In genomic region chr1:134076789-134077188, GRCm38 (mm10) we compare ENCODE assay signal across 10 mouse cellular contexts. TPM values are rescaled to one million over a fixed set of nuclear protein-coding genes. Genes with fewer than 3 reads are reported as not detected.
DNase-seq lines count a peak whose midpoint lies in the region; ATAC-seq and TF ChIP-seq lines count a peak whose summit lies in the region.
"Had no signal": no experiment of that assay in that cellular context is flagged by ENCODE, and none has a peak within 500 bp of the region (broad histone marks: within the 10 kb centered on the region; RNA-seq: fewer than 3 reads in every experiment).

No protein-coding gene starts in this region.

- no peaks in the 10 kb centered on the region for H3K9me3 ChIP-seq in heart, embryonic 14.5 days (ENCODE audit: control insufficient read depth, low read length)
- no peaks in the 10 kb centered on the region for H3K9me3 ChIP-seq in ES-Bruce4 (replicated peaks; ENCODE audit: control insufficient read depth, insufficient read depth, low read length, poor library complexity, severe bottlenecking)
- H3K9me3 ChIP-seq in forebrain, embryonic 13.5 days (replicated peaks): no peaks in the 10 kb centered on the region
- no peaks in the 10 kb centered on the region for H3K9me3 ChIP-seq in liver, embryonic 14.5 days (ENCODE audit: control insufficient read depth, low read length)
- H3K9me3 ChIP-seq: G1E had no signal

- no peak for DNase-seq in heart, postnatal 14 days
- DNase-seq in liver, embryonic 14.5 days (ENCODE audit: low read depth in 3 of 3, low spot score in 3 of 3): no peak
- no peak for DNase-seq in left cerebral cortex, postnatal 10 days (ENCODE audit: extremely low spot score in 1 of 2, low spot score in 2 of 2)
- no peak for DNase-seq in layer of hippocampus, postnatal 25 days (ENCODE audit: extremely low spot score in 1 of 2, low spot score in 1 of 2)

- no peak for TF ChIP-seq EP300 in ES-Bruce4 (IDR thresholded peaks at IDR 0.05; ENCODE audit: insufficient read depth, low read depth, low read length)
- no peak for TF ChIP-seq EP300 in liver, embryonic 14.5 days (IDR thresholded peaks at IDR 0.05; ENCODE audit: low read depth)

- ATAC-seq in heart, embryonic 14.5 days (ENCODE audit: insufficient number of reproducible peaks, insufficient read depth, low FRiP score, low read depth): no peak
- ATAC-seq in forebrain, embryonic 13.5 days: no peak
- no peak for ATAC-seq in liver, embryonic 14.5 days (ENCODE audit: insufficient read depth)
- ATAC-seq in activated CD4-positive, CD25-positive, alpha-beta regulatory T cell, adult 4 months: no peak

- H3K27me3 ChIP-seq in heart, embryonic 14.5 days (ENCODE audit: control insufficient read depth, insufficient read depth, low read length): no peaks in the 10 kb centered on the region
- H3K27me3 ChIP-seq in ES-Bruce4 (ENCODE audit: control insufficient read depth, insufficient read depth, low read length, poor library complexity, severe bottlenecking): no peaks in the 10 kb centered on the region
- no peaks in the 10 kb centered on the region for H3K27me3 ChIP-seq in forebrain, embryonic 13.5 days
- no peaks in the 10 kb centered on the region for H3K27me3 ChIP-seq in liver, embryonic 14.5 days (ENCODE audit: control insufficient read depth, insufficient read depth, low read length)

- H3K4me2 ChIP-seq in heart, embryonic 14.5 days (ENCODE audit: low read length): peak overlapping the region; percentile 84
- H3K4me2 ChIP-seq in forebrain, embryonic 13.5 days: peak overlapping the region; percentile 88
- H3K4me2 ChIP-seq in liver, embryonic 14.5 days (ENCODE audit: low read depth): peak overlapping the region; percentile 93

- H3K4me3 ChIP-seq in heart, embryonic 14.5 days (ENCODE audit: control insufficient read depth in 1 of 2, insufficient read depth in 1 of 2, low read depth in 1 of 2, low read length in 2 of 2): peak overlapping the region in 1 of 2 experiments; percentile 85; a peak in 2 of 4 replicates
- H3K4me3 ChIP-seq in ES-Bruce4 (ENCODE audit: low read depth, low read length): no peak overlapping the region; the same call in 1 of the 2 replicates
- peak overlapping the region; percentile 90 for H3K4me3 ChIP-seq in forebrain, embryonic 13.5 days
- H3K4me3 ChIP-seq in liver, embryonic 14.5 days (ENCODE audit: insufficient read depth in 1 of 2, low read depth in 2 of 2, low read length in 2 of 2): peak overlapping the region; percentile 92 to 97

- no peak overlapping the region for H3K27ac ChIP-seq in heart, embryonic 14.5 days (replicated peaks in 1 of 2; ENCODE audit: control insufficient read depth in 1 of 2, insufficient read depth in 1 of 2, low read depth in 2 of 2, low read length in 2 of 2)
- H3K27ac ChIP-seq in ES-Bruce4 (ENCODE audit: insufficient read depth, low read length): no peak overlapping the region
- H3K27ac ChIP-seq in forebrain, embryonic 13.5 days: peak overlapping the region; percentile 84
- peak overlapping the region; percentile 99 for H3K27ac ChIP-seq in liver, embryonic 14.5 days
- H3K27ac ChIP-seq: macrophage had no signal

- H3K36me3 ChIP-seq in heart, embryonic 14.5 days (ENCODE audit: control insufficient read depth, insufficient read depth, low read length): peaks cover 33% of the 10 kb centered on the region
- H3K36me3 ChIP-seq in ES-Bruce4 (ENCODE audit: control insufficient read depth, insufficient read depth, low read length, poor library complexity, severe bottlenecking): peaks cover 30% of the 10 kb centered on the region
- peaks cover 30% of the 10 kb centered on the region for H3K36me3 ChIP-seq in forebrain, embryonic 13.5 days (ENCODE audit: poor library complexity, severe bottlenecking)
- H3K36me3 ChIP-seq in liver, embryonic 14.5 days (replicated peaks; ENCODE audit: control insufficient read depth, insufficient read depth, low read depth): peaks cover 37% of the 10 kb centered on the region

- H3K9ac ChIP-seq in heart, embryonic 14.5 days (ENCODE audit: low read length): peak overlapping the region; percentile 98
- 0 out of 2 replicates have a peak overlapping the region, but pooled peaks have one; percentile 94 for H3K9ac ChIP-seq in ES-Bruce4 (ENCODE audit: low read depth, poor library complexity, severe bottlenecking)
- H3K9ac ChIP-seq in forebrain, embryonic 13.5 days: peak overlapping the region; percentile 95
- H3K9ac ChIP-seq in liver, embryonic 14.5 days (replicated peaks): peak overlapping the region; percentile 99

- peaks cover 42 to 61% of the 10 kb centered on the region in 2 experiments for H3K4me1 ChIP-seq in heart, embryonic 14.5 days (ENCODE audit: control insufficient read depth in 2 of 2, insufficient read depth in 2 of 2, low read length in 2 of 2)
- peaks cover 2% of the 10 kb centered on the region for H3K4me1 ChIP-seq in ES-Bruce4 (ENCODE audit: control insufficient read depth, insufficient read depth, low read length)
- peaks cover 77% of the 10 kb centered on the region for H3K4me1 ChIP-seq in forebrain, embryonic 13.5 days
- H3K4me1 ChIP-seq in liver, embryonic 14.5 days (replicated peaks; ENCODE audit: control insufficient read depth in 2 of 2, insufficient read depth in 2 of 2, low read length in 1 of 2): peaks cover 65 to 80% of the 10 kb centered on the region in 2 experiments

- 75% methylated on average over 2 of the region's 2 CpGs for WGBS in heart, embryonic 14.5 days
- WGBS in forebrain, embryonic 13.5 days: 6% methylated on average over 2 of the region's 2 CpGs
- WGBS in liver, embryonic 14.5 days (ENCODE audit: insufficient replicate concordance): 79% methylated on average over 2 of the region's 2 CpGs

- intact Hi-C loops in heart, postnatal 14 days (cut with DNase I): no loop called here
- intact Hi-C loops in left cerebral cortex, postnatal 10 days (cut with DNase I): no loop called here

- no peak for TF ChIP-seq POLR2A in ES-Bruce4 (IDR thresholded peaks at IDR 0.05; ENCODE audit: insufficient read depth, low read length)

- TF ChIP-seq CTCF in ES-Bruce4 (IDR thresholded peaks at IDR 0.05; ENCODE audit: low read depth, low read length): no peak
- no peak for TF ChIP-seq CTCF in liver, embryonic 14.5 days (IDR thresholded peaks at IDR 0.05; ENCODE audit: low read depth)

RNA-seq across cellular contexts. Expression of gene Btg2, which starts 2.1 kb away (rescaled TPM):
- 34.7 and 36.9 TPM in 2 replicates for polyA plus RNA-seq in heart, embryonic 14.5 days (2014; fragmentation: Nextera tagmentation; extraction: Ambion mirVana)
- 10 to 100 TPM; 37.3 to 47.7 TPM for total RNA-seq in heart, postnatal 14 days (2021)
- polyA plus RNA-seq in ES-Bruce4 (2011; ENCODE audit: insufficient read depth, insufficient read length, low read depth, missing spikeins): 109 and 112 TPM in 2 replicates
- polyA plus RNA-seq in forebrain, embryonic 13.5 days (2015; fragmentation: Nextera tagmentation; extraction: Ambion mirVana): 122 and 129 TPM in 2 replicates
- polyA plus RNA-seq in liver, embryonic 14.5 days (2012; rRNA removed): 40.1 and 45.3 TPM in 2 replicates
- polyA plus RNA-seq in liver, embryonic 14.5 days (2014; fragmentation: Nextera tagmentation; extraction: Ambion mirVana): 78.2 and 85.2 TPM in 2 replicates
- total RNA-seq in left cerebral cortex, postnatal 10 days (2021): 10 to 100 TPM; 10.0 to 11.5 TPM
- total RNA-seq in layer of hippocampus, postnatal 25 days (2021): 10 to 100 TPM; 17.0 to 18.1 TPM
- polyA plus RNA-seq in activated CD4-positive, CD25-positive, alpha-beta regulatory T cell, adult 4 months (2017; shearing (Covaris generic)): 100 to 1,000 TPM; 174 to 181 TPM

RNA-seq across cellular contexts. Expression of gene Chit1, which starts 34.3 kb away (rescaled TPM):
- 0.46 and 0.96 TPM in 2 replicates for polyA plus RNA-seq in heart, embryonic 14.5 days (2014; fragmentation: Nextera tagmentation; extraction: Ambion mirVana)
- total RNA-seq in heart, postnatal 14 days (2021): not detected
- polyA plus RNA-seq in ES-Bruce4 (2011; ENCODE audit: insufficient read depth, insufficient read length, low read depth, missing spikeins): not detected in 2 replicates
- polyA plus RNA-seq in forebrain, embryonic 13.5 days (2015; fragmentation: Nextera tagmentation; extraction: Ambion mirVana): 0.17 TPM in 1 of 2 replicates, not detected in the other
- polyA plus RNA-seq in liver, embryonic 14.5 days (2012; rRNA removed): 0.08 and 0.09 TPM in 2 replicates
- polyA plus RNA-seq in liver, embryonic 14.5 days (2014; fragmentation: Nextera tagmentation; extraction: Ambion mirVana): not detected in 2 replicates
- under 1 TPM; 0.26 to 0.60 TPM for total RNA-seq in left cerebral cortex, postnatal 10 days (2021)
- total RNA-seq in layer of hippocampus, postnatal 25 days (2021): under 1 TPM in 1 of 2 experiments, not detected in 1; 0.22 TPM
- not detected for polyA plus RNA-seq in activated CD4-positive, CD25-positive, alpha-beta regulatory T cell, adult 4 months (2017; shearing (Covaris generic))
- total RNA-seq: G1E had no signal
- polyA plus RNA-seq: G1E, macrophage had no signal

RNA-seq across cellular contexts. Expression of gene Fmod, which starts 39.7 kb away (rescaled TPM):
- 15.9 and 18.0 TPM in 2 replicates for polyA plus RNA-seq in heart, embryonic 14.5 days (2014; fragmentation: Nextera tagmentation; extraction: Ambion mirVana)
- 10 to 100 TPM; 13.5 to 17.4 TPM for total RNA-seq in heart, postnatal 14 days (2021)
- polyA plus RNA-seq in ES-Bruce4 (2011; ENCODE audit: insufficient read depth, insufficient read length, low read depth, missing spikeins): not detected in 2 replicates
- 1.2 and 1.6 TPM in 2 replicates for polyA plus RNA-seq in forebrain, embryonic 13.5 days (2015; fragmentation: Nextera tagmentation; extraction: Ambion mirVana)
- polyA plus RNA-seq in liver, embryonic 14.5 days (2012; rRNA removed): 1.1 TPM in 2 replicates
- polyA plus RNA-seq in liver, embryonic 14.5 days (2014; fragmentation: Nextera tagmentation; extraction: Ambion mirVana): 1.1 and 1.6 TPM in 2 replicates
- total RNA-seq in left cerebral cortex, postnatal 10 days (2021): 10 to 100 TPM; 15.6 to 15.8 TPM
- total RNA-seq in layer of hippocampus, postnatal 25 days (2021): 1 to 10 TPM; 3.2 to 5.4 TPM
- polyA plus RNA-seq in activated CD4-positive, CD25-positive, alpha-beta regulatory T cell, adult 4 months (2017; shearing (Covaris generic)): not detected
- polyA plus RNA-seq: G1E, macrophage had no signal

Comparison
In these comparisons a context has a peak if more than half of its experiments do, and no peak if none do; other contexts are left out.
1. H3K27ac ChIP-seq: peak in forebrain, embryonic 13.5 days (single experiment) and liver, embryonic 14.5 days (single experiment); none in heart, embryonic 14.5 days (0 of 2) and ES-Bruce4 (single experiment).
2. Peak in every context shown above with its lines, with median percentiles within 50 percentile points of each other: H3K4me2 ChIP-seq and H3K9ac ChIP-seq.